Mouse (Mus musculus): Measurements from ENCODE around the gene Senp6. TPM values are rescaled to one million over a fixed set of nuclear protein-coding genes. Genes with fewer than 3 reads are reported as not detected.
"Not testable (repeated sequence)": the region's sequence is repeated elsewhere in the genome, so short reads cannot be mapped to it uniquely, and the experiment has no call there.

The Senp6 gene
- total RNA-seq (2021), result 10 to 100 TPM; 52.2 to 63.9 TPM
- long read RNA-seq, experiment 1, full-length matches to known transcripts, result 31 of 75 reads
- long read RNA-seq, experiment 1, partial matches to known transcripts, result 3 of 75 reads
- long read RNA-seq, experiment 1, other reads (novel, unspliced or antisense), result 41 of 75 reads
- long read RNA-seq, experiment 2, transcript Senp6-203 (24 exons, 3,495 nt), result major isoform, 33 of 51 reads
- long read RNA-seq, experiment 2, partial matches to known transcripts, result 2 of 51 reads
- long read RNA-seq, experiment 2, other reads (novel, unspliced or antisense), result 15 of 51 reads

DNA sequence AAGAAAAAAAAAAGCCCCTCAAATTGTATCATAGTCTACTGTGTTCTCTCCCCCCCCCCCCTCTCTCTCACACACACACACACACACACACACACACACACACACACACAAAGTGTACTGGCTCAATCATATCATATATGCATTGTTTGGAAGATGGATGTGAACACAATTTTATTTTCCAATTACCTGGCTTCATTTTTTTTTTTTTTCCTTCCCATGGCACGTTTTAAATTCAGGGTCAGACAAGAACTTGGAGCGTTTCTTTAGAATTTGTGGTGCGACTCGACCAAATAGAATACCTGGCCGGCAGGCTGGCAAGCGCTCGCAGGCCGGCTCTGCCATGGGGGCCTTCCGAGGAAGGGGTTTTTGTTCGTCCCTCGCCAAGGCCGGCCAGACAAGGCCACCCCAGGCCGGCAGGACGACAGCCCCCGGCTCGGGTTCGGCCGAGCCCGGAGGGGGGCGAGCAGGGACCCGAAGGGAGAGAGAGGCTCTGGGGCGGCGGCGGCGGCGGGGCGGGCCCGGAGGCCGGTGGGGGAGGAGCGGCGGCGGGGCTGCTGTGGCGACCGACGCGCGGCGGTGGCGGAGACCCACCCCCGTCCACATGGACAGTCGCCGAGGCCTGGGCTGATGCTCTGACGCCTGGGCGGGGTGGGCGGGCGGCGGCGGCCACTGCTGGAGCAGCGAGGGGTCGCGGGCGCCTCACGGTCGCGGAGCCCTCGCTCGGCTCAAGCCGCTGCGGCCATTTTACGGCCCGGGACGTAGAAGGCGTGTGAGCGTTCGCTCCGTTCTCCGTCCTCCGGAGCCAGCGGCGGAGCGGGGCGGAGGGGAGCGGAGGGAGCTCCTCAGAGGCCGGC is at the start of gene Senp6:
Gene Senp6, plus strand, starts transcription at position 537 of the 854 bp plus-strand sequence.
- DNase-seq (ENCODE audit: low spot score), result peak; percentile 61

DNA sequence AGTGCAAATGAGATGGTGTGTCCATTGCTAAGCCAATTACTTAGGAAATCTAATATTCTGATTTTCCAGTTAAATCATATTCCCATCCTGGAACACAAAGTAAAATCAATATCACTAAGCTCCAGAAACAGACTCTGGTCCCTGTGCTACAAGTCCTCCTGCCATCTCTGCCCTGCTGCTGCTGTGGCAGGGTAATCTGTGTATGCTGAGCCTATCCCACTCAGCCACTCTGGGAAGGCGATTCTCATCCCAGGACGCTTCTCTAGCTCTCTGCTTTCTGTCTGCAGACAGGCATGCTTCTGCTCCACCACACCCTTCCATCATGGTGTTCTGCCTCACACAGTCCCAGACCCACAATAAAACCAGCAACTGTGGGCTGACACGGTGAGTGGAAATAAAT is 46.3 kb upstream of the Senp6 start:
- no peak for DNase-seq (ENCODE audit: low spot score)

DNA sequence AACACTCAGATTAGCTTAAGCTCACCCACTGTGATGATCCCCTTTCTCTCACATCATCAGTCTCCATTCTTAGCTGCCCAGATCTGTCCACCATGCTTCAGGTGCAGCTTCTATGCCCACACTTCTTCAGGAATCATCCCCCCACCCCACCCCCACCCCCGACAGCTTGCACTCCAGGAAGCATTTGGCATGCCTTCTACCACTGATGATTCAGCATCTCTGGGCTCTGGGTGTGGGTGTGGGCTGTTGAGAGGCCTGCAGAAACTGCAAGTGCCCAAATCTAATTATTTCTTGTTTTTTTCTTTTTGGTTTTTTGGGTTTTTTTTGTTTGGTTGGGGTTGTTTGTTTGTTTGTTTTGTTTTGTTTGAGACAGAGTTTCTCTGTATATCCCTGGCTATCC is 45.1 kb upstream of the Senp6 start:
- no peak for DNase-seq (ENCODE audit: low spot score)

DNA sequence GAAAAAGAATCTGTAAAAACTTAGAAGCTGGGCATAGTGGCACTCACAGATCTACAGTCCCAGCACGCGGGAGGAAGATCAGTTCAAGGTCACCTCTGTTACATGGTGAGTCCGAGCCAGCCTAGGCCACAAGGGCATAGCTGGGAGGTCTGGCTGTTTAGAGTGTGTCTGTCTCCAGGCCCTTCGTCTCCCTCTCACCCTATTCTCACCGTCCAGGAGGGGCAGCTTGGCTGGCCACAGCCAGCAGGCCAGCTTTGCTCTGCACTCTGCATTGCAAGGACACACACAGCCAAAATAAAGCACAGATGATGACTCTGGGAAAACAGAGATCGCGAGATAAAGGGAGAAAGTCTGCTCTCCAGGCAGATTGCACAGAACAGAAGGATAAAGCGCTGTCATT is 43.9 kb upstream of the Senp6 start:
- DNase-seq (ENCODE audit: low spot score), result no peak

DNA sequence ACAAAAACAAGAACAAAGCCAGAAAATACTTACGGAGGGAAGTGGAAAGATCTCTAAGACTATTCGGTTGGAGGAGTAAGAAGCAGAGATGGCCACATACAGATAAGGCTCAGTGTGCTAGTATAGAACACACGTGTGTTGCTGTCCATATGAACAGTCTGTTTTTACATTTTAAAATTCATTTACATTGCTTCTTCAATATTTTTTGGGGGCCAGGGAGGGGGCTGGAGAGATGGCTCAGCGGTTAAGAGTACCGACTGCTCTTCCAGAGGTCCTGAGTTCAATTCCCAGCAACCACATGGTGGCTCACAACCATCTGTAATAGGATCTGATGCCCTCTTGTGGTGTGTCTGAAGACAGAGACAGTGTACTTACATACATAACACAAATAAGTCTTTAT is 41.4 kb upstream of the Senp6 start:
- not testable (repeated sequence) for DNase-seq (ENCODE audit: low spot score)

DNA sequence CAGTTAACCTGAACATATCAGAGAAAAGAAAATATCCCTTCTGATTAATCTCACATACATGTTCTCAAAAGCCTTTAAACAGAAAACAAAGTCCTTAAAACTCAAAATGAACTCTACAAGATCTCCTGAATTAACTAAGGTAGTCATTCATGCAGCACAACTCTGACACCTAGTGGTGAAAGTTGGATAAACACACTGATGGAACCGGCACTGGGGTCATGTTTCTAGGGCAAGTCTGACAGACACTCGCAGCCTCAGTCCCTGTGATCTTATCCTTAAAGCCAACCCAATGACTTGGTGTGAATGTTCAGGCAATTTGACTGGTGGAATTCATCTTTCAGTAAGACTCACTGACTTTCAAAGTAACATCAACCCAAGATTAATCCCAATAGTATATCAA is 40.7 kb upstream of the Senp6 start:
- DNase-seq (ENCODE audit: low spot score), result peak; percentile 74

DNA sequence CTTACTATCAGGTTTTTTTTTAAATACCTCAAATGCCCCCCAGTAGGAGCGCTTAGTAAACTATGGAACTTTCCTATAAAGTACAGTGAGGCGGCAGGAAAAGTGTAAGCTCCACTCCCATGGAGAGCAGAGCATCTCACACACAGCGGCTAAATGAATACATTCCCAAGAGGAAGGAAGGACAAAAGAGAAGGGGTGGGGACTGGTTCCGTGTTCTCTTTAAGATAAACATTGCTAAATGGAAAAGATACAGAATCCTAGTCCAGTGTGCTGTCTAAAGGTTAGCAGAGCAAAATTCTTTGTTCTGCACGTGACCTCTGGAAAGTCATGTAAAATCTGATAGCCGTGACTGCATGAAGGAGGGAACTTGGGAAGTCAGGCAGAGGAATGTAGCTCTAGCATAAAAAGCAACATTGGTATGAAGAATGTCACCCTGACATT is 40.1 kb upstream of the Senp6 start:
- no peak for DNase-seq (ENCODE audit: low spot score)

DNA sequence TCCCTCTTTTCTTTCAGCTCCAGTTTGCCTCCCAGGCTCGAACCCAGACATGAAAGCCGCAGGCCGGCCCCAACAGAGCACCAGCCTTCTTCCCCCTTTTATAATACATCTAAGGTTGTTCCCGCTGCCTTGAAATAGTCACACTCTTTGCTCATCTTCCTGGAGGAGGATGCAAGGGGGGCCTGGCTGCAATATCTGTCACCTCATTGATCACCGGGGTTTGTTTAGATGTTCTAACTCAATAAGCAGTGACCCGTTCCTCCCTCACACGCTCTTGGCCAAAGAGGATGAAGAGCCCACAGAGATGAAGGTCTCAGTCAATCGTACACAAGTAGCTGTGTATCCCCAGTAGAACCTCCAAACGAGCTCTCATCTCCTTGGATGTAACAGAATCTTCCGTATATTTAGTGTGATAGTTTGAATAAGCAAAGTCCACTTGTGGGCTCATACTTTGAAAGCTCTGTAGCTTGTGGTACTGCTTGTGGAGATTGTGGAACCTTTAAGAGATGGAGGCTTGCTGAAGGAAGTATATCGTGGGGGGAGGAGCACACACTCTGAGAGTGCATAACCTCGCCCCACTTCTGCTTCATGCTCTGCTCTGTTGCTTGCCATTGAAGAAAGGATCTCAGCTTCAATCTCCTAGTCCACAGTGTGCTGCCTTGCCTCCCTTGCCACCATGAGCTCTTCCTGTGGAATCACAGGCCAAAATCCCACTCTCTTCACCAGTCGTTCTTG is 29.3 kb upstream of the Senp6 start:
- DNase-seq (ENCODE audit: low spot score), result no peak

DNA sequence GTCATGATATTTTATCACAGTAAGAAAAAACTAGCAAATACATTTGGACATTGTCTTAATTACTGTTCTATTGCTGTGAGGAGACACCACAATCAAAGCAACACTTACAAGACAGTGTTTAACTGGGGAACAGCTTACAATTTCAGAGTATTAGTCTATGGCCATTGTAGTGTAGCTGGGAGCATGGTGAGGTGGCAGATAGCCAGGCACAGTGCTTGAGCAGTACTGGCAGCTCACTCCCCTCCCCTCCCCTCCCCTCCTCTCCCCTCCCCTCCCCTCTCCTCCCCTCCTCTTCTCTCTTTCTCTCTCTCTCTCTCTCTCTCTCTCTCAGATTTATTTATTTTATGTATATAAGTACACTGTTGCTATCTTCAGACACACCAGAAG is 28.7 kb upstream of the Senp6 start:
- DNase-seq (ENCODE audit: low spot score), result no peak

DNA sequence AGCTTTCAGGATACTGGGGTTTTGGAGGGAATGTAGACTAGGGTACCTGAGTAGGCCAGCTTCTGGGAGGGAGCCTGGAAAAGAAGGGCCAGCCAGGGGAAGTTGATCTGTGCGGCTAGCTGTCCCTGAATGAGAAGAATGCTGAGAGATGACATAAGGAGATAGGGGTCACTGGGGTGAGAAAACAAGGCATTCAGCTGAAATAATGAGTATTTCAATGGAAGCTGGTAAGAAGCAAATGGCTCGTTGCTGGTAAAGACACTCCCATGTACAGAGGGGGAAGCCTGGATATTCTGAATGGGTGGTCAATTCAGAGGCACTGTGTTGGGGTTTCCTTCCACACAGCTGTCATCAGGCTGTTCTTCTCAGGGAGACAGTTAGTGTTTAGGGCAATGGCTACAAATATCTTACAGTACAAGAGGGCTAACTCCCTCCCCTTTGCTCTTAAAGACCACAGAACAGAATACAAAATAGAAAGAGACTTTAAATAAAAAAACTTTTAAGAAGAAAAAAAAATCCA is 27.3 kb upstream of the Senp6 start:
- DNase-seq (ENCODE audit: low spot score), result no peak

DNA sequence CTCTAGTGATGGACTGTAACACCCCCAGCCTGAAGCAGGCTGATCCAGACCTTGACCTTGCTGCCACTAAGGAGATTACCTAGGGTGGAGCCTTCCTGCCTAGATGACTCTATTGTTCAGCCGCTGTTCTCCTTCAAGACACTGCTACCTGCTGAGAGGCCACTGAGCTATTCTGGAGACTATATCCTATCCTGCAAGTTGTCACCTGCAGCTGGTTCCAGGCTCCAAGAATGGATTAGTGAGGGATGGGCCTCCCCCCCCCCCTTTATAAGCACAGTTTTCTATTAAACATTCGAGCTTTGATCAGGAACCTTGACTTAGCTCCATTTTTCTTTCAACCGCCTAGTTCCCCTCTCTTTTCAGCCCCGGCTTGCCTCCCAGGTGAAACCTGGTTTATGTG is 22.4 kb upstream of the Senp6 start:
- not testable (repeated sequence) for DNase-seq (ENCODE audit: low spot score)

DNA sequence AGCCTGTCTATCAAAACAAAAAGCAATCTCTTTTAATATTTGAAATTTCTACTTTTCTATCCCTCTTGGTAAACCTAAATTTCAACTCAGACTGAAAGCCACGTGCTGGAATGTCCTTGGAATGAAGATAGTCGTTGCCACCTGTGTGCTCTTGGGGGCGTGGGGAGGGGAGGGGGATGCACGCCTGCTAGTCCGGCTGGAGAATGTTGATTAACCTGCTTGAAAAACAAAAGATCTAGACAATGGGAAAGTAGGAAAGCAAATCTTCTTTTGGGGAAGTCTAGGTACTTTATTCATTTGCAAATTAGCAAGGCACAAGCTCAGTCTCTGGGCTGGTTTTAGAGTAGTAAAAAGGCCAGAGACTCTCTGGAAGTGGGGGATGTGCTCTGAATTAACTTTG is 17.4 kb upstream of the Senp6 start:
- DNase-seq (ENCODE audit: low spot score), result not testable (repeated sequence)

DNA sequence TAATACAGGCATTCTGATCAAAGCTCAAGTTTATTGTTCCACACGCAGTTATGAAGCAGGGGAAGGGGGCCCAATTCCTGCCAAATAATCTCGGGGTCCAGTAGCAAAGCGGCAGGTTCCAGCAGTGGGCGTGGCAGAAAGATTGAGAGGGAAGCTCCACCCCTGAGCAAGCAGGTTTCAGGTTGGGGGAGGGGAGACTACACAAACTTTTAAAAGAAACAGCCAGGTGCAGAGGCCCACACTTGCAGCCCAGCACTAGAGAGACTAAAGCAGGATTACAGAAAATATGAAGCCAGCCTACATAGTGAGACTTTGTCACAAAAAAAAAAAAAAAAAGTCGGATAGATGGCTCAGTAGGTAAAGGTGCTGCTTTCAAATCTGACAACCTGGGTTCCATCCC is 13.8 kb upstream of the Senp6 start:
- DNase-seq (ENCODE audit: low spot score), result no peak

DNA sequence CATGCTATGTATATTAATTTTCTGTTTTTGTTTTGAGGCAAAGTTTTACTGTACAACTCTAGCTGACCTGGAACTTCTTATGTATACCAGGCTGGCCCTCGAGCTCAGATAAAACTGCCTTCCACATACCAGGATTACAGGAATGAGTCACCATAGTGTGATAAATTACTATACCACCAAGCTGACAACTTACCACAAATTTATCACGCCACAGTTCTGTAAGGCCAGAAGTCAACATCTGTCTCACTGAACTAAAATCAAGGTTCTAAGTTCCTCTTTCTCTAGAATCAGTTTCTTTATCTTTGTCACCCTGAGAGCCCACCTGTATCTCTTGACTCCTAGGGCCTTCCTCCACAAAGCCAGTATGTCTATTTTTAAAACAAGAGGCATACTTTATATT is 9.0 kb upstream of the Senp6 start:
- no peak for DNase-seq (ENCODE audit: low spot score)

DNA sequence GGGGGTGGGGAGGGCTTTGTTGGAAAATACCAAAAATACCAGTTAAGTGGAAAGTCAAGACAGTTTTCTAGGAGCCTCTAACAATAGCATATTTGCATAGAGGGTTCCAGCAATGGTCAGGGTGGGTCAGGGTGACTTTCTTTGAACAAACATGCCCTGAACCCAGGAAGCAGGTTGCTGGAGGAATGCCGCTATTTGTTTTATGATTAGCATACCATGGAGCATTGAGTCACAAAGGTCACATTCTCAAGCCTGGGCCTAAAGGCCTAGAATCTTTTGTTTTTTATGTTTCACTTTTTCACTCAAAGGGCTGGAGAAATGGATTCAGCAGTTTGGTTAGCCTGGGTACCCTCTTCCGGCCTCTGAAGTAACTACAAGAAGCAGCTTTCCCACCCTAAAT is 1.2 kb upstream of the Senp6 start:
- DNase-seq (ENCODE audit: low spot score), result not testable (repeated sequence)

DNA sequence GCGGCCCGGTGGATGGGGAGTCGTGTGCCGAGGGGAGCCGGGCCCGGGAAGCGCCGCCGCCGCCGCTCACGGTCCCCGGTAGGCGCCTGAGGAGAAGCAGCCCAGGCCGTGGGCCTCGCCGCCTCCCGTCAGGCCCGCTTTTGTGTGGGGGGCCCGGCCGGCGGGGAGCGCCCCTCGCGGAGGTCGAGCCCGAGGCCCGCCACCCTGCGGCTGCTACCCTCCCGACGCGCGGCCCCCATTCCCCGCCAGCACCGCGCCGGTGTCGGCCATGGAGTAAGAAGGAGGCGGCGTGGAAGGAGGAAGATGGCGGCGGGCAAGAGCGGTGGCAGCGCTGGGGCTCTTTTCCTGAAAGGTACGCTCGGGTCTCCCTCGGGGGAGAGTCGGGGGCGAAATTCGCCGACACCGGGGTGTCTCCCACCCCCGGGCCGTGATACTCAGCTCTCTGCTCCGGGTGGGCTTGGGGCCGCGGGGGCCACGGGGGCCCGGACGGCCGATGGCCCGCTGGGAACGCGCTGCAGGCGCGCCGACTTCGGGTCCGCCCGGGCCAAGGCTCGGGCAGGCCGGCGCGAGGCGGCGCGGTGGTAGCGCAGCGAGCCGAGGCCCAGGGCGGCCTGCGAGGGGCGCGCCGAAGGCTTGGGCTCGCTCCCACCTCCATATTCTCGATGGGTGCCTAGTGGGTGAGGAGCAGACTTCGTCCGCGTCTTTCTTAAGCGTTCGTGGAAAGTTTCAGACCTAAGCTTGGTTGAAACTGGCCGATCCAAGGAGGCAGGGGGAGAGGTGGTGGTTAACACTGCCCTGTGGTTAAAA is 721 bp downstream of the Senp6 start:
- DNase-seq (ENCODE audit: low spot score), result peak; percentile 56

DNA sequence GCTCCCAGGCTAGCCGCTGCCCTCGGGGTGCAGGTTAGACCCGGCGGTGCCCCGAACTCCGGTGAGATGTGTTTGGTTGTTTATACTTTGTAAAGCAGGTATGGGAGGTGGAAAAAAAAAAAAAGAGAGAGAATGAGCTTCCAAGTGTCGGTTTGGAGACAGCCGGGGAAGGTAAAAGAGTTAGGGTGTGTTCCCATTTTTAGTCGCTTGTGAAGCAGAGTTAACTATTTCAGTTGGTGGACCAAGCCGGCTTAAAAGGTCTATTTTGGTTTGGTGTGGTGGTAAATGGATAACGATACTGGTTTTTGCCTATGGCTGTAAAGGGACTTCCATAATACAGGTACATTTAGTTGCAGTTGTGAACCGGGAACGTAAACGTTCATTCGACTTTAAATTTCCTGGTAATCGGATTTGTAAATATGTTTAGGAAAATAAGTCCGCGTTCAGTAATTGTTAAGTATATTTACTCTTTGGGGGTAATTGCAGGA is 1.4 kb downstream of the Senp6 start:
- DNase-seq (ENCODE audit: low spot score), result no peak

DNA sequence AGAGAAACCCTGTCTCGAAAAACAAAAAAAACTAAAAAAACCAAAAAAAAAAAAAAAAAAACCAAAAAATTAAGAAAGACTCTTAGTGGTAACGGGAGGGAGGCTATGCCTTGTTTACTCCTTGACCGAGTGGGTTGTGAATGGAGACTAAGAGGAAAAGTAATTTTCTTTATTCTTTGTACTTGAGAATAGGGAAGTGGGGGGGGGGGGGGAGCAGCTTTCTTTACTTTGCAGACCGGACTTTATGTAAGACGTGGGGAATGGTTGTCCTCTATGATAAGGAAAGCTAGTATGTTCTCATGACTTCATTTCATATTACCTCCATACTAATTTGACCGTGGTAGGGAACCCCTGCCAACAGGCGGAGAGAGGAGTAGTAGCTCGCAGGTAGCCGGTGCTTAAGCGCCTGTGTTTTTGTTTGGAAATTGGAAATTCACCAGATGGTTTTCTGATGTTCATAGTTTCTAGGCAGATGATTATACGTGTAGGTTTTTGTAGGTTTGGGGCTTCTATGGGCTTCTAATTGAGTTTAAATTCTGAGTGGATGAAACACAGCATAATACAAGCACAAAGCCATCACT is 2.1 kb downstream of the Senp6 start:
- no peak for DNase-seq (ENCODE audit: low spot score)

DNA sequence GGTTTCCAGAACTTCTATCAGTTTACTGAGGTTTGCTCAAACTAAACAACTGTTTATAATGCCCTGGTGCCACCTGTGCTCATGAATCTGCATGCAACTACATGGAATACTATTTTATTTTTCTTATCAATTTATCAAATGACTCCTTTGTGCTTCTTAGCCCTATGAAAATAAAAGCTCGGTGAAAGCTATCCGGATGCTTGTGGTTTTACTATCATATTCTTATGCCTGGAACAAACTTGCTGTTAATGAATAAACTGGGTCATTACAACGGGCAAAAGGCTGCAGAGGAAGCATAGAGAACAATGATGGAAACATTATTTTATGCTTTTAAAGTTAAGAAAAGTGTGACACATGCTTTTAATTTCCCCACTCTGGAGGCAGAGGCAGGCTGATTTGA is 3.3 kb downstream of the Senp6 start:
- DNase-seq (ENCODE audit: low spot score), result no peak

DNA sequence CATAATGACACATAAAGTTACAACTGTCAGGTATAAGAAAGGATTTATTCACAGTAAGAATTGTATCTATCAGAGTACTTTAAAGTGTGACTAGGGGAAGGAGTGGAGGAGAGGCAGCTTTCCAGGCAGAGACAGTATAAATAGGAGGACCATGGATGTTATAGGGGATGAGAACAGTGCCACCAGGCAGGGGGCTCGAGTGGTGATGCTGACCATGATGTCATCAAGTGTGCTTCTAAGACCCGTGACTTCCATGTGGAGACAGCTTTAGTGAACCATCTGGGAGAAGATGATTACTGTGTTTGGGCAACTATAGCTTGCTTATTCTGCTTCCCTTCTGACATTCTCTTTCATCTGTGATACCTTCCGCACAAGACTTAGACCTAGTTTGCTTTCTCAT is 4.9 kb downstream of the Senp6 start:
- no peak for DNase-seq (ENCODE audit: low spot score)

DNA sequence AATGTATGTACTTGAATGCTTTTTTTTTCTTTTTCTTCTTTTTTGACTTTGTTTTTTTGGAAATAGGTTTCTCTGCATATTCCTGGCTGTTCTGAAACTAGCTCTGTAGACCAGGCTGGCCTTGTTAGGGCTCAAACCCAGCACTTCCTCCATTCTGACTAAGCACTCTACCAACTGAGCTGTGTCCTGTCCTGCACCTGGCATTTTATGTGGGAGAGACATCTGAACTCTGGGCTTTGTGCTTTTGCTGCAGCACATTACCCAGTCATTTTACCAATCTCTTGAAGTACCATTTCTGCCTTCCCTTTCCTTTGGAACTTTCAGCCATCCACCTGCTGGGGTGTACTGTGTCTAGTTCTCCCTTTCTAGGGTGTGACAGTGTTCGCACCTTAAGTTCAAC is 7.4 kb downstream of the Senp6 start:
- no peak for DNase-seq (ENCODE audit: low spot score)

All from gastrocnemius, adult 18-20 months (tissue).